Mouse (Mus musculus) embryo, embryonic 9.5 days (tissue): ENCODE data around the gene Mapk7.

Source experiments
- DNase-seq: peaks from one replicate; pipeline ENCODE4 v3.0.0-alpha.2; 2017; ENCODE audit errors: extremely low spot score

Gene Mapk7

DNA sequence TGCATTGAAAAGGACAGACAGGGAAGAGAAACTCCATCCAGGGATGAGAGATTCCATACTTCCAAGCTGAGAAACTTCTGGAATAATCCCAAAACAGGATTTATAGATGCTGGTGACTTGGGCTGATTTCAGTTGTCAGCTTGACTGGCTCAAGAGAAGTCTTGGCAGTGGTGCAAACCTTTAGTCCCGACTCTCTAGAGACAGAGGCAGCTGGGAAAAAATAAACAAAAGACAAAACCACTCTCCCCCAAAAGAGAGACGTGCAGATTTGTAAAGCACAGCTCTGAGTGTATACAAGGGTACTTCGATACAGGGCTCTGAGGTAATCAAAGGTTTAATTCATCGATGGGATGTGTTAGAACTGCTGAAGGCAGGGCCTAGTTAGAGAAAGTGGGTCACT is 28.8 kb downstream of the Mapk7 start:
- DNase-seq = no peak

DNA sequence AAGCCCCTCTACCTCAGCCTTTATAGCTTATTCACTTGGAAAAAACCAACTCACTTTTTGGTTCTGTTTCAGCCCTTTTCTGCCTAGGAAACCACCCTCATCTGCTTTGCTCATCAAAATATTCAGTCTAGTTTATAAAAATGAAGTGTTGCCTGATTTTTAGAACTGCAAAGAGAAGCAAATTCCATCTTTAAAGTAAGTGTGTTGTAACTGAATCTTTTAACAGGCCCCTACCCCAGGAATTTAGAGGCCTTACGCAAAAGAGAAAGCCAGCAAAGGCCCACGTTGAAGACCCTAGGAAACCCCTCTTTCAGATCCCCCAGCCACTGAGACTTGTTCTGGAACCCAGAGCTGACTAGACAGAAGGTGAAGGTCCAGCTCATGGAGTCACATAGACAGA is 30.1 kb downstream of the Mapk7 start:
- DNase-seq = no peak

DNA sequence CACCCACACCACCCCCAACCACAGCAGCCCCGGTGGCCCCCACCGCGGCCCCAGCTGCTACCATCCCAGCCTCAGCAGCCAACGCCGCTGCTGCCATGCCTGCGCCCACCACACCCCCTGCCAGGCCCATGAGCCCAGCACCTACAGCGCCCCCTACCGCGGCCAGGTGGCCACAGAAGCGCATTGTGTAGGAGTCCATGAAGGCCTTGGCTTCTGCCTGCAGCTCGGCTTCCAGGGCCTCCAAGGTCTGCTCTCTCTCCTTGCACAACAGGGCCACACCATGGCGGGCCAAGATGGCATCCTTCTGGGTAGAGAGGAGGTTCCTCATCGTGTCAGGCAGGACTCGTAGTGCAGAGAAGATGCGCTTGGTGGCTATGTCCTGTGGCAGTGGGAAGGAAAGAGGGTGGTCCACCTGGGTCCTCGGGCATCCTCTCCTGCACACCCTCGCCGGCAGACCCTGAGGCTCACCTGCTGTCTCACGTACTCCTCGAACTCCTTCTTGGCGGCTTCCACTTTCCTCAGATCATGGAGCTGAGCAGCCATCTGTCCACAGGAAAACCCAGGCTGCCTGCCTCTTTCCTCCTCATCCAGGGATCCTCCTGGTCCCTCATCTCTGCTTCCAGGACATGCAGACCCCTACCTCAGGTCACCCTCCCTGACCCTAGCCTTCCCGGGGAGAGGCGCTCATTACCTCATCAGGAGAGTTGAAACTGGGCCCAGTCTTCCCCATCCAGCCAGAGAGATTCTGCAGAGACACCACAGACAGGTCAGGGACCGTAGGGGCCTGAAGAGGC is 44.5 kb downstream of the Mapk7 start:
- no peak for DNase-seq

- DNase-seq = no peak
Measured at GRCm38 (mm10) chr11:61448599-61449225, 45.5 kb downstream of the Mapk7 start.

GRCm38 (mm10) chr11:61448041-61448440 is 46.2 kb downstream of the Mapk7 start:
- no peak for DNase-seq

DNA sequence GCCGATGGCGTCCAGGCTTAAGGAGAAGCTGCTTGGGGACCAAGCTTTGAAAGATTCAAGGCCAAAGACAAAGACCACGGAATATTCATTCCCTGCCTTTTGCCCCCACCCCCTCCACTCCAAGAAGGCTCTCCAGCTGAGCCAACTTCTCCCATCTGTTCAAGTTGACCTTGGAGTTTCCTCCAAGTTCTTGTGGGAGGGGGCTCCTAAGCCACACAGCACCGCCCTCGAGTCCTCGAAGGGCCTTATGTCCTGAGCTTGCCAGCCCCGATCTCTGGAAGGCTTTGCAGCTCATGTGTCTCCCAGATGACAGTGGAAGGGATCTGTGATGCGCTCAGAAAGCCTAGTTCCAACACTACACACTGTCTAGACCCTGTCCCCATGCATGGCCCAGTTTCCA is 46.9 kb downstream of the Mapk7 start:
- no peak for DNase-seq

DNA sequence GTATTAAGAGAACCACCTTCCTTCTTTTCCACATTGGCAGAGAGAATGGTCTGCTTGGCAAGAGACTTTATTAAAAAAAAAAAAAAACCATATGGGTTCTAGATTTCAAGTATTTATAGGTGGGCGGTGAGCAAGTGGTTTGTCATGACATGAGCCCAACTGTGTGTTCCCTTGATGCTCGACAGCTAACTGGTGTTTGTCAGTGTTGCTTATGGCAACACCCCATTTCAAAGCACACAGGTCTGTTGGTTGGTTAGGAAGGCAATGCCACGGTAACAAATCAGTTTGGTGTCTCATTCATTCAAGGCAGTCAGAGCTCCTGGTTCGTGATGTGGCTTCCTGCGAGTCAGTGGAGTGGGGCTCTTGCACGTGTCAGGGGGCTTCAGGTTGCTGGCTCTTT is 50.4 kb downstream of the Mapk7 start:
- DNase-seq = no peak

- no peak for DNase-seq
Measured at GRCm38 (mm10) chr11:61441670-61442069, 52.5 kb downstream of the Mapk7 start.

GRCm38 (mm10) chr11:61440416-61440815 is 53.8 kb downstream of the Mapk7 start:
- no peak for DNase-seq

GRCm38 (mm10) chr11:61439170-61439569 is 55.0 kb downstream of the Mapk7 start:
- no peak for DNase-seq
